Mouse (Mus musculus) stomach, postnatal 0 days (tissue): ENCODE measurements around the gene Igsf8. TPM values are rescaled to one million over a fixed set of nuclear protein-coding genes. Genes with fewer than 3 reads are reported as not detected.

Experiments used
- ATAC-seq: fragments of 200-750 bp; cut with Nextera tagmentation; 2 replicates; pipeline ENCODE4 v1.8.0; 2017; ENCODE audit not compliant: low FRiP score, low TSS enrichment
- DNase-seq: peaks from one replicate; pipeline ENCODE4 v3.0.0-alpha.2; 2016; ENCODE audit warnings: low spot score
- H3K27ac ChIP-seq: fragments of 300-500 bp; sonication (generic); replicated peaks from 2 replicates; pipeline ENCODE4 v1.5.1; 2014; ENCODE audit warnings: mild to moderate bottlenecking, control low read depth
- H3K27me3 ChIP-seq: fragments of 300-500 bp; sonication (generic); 2 replicates; pipeline ENCODE4 v1.6.1; 2014; ENCODE audit warnings: low read length; ENCODE audit not compliant: control insufficient read depth, insufficient read depth
- H3K36me3 ChIP-seq: fragments of 300-500 bp; sonication (generic); 2 replicates; pipeline ENCODE4 v1.6.1; 2014; ENCODE audit warnings: low read length, mixed read lengths; ENCODE audit not compliant: control insufficient read depth, insufficient read depth
- H3K4me1 ChIP-seq: fragments of 300-500 bp; sonication (generic); replicated peaks from 2 replicates; pipeline ENCODE4 v1.6.1; 2014; ENCODE audit warnings: antibody characterized with exemption; ENCODE audit not compliant: control insufficient read depth, insufficient read depth
- H3K4me2 ChIP-seq: fragments of 300-500 bp; sonication (generic); replicated peaks from 2 replicates; pipeline ENCODE4 v1.6.1; 2014; ENCODE audit warnings: low read depth, mild to moderate bottlenecking, control low read depth, moderate library complexity
- H3K4me3 ChIP-seq: fragments of 300-500 bp; sonication (generic); 2 replicates; pipeline ENCODE4 v1.5.1; 2014; ENCODE audit warnings: low read depth, low read length, control low read depth
- H3K9ac ChIP-seq: fragments of 300-500 bp; sonication (generic); 2 replicates; pipeline ENCODE4 v1.6.1; 2014; ENCODE audit warnings: mild to moderate bottlenecking, low read length, control low read depth, mixed read lengths
- H3K9me3 ChIP-seq: fragments of 300-500 bp; sonication (generic); 2 replicates; pipeline ENCODE4 v1.6.1; 2016; ENCODE audit warnings: low read length; ENCODE audit not compliant: control insufficient read depth
- CTCF ChIP-seq: IDR thresholded peaks from 2 replicates; pipeline ENCODE4 v1.5.1; 2016; ENCODE audit warnings: antibody characterized with exemption, low read depth, mild to moderate bottlenecking, moderate library complexity
- EP300 ChIP-seq: optimal IDR thresholded peaks from 2 replicates; pipeline ENCODE3; 2016; ENCODE audit warnings: antibody characterized with exemption
- WGBS: fragments of 180-500 bp; shearing (Covaris S2); extraction: QIAGEN DNeasy Blood & Tissue Kit; methylation state at CpG from one replicate; pipeline ENCODE4 v1.1.7; 2014; 5-methylcytosine and 5-hydroxymethylcytosine counted together
- polyA plus RNA-seq: library from polyadenylated mRNA; unstranded; fragments of >200 nt; fragmentation: Nextera tagmentation; extraction: Ambion mirVana; gene quantifications from 2 replicates; pipeline ENCODE4 v1.2.1, GENCODE M21; 2015

Gene Igsf8
- polyA plus RNA-seq, 1 experiment from 2014 or later: 19.5 TPM

- no peaks in the 10 kb centered on the region for H3K27me3 ChIP-seq
- H3K36me3 ChIP-seq: peaks cover 2% of the 10 kb centered on the region; the same call in 1 of the 2 replicates
- peak overlapping the region; percentile 76 for H3K9ac ChIP-seq
- H3K9me3 ChIP-seq: no peaks in the 10 kb centered on the region
- H3K4me1 ChIP-seq: peaks cover 4% of the 10 kb centered on the region
- no peak for TF ChIP-seq EP300
- TF ChIP-seq CTCF: no peak
- H3K4me2 ChIP-seq: peak overlapping the region; percentile 72
- DNase-seq (peak; percentile 34), ATAC-seq (no peak)
- WGBS: 11% methylated on average over 16 of the region's 16 CpGs
- H3K27ac ChIP-seq: no peak overlapping the region
- H3K4me3 ChIP-seq: peak overlapping the region; percentile 59
Observed at GRCm38 (mm10) chr1:172312768-172313561, 51.5 kb downstream of the Igsf8 start.

- Histone ChIP-seq H3K9me3 (no peaks in the 10 kb centered on the region), H3K36me3 (peaks cover 8% of the 10 kb centered on the region; the same call in 1 of the 2 replicates), H3K4me1 (peaks cover 4% of the 10 kb centered on the region), H3K4me3 (peak overlapping the region; percentile 59; the same call in 1 of the 2 replicates), H3K4me2 (no peak overlapping the region), H3K27me3 (no peaks in the 10 kb centered on the region), H3K27ac (no peak overlapping the region), H3K9ac (no peak overlapping the region)
- 75% methylated on average over 10 of the region's 10 CpGs for whole genome bisulfite sequencing
- ATAC-seq (no peak), DNase-seq (no peak)
- TF ChIP-seq EP300 (no peak), CTCF (no peak)
Observed at GRCm38 (mm10) chr1:172313613-172314411, 52.4 kb downstream of the Igsf8 start.

GRCm38 (mm10) chr1:172314911-172315310 is 53.5 kb downstream of the Igsf8 start:
- Histone ChIP-seq H3K9me3 (no peaks in the 10 kb centered on the region), H3K9ac (no peak overlapping the region), H3K4me3 (no peak overlapping the region), H3K27me3 (no peaks in the 10 kb centered on the region), H3K4me1 (peaks cover 4% of the 10 kb centered on the region), H3K36me3 (peaks cover 8% of the 10 kb centered on the region; the same call in 1 of the 2 replicates), H3K27ac (no peak overlapping the region), H3K4me2 (no peak overlapping the region)
- DNase-seq (no peak), ATAC-seq (no peak)
- WGBS: 83% methylated on average over 3 of the region's 3 CpGs
- no peak for TF ChIP-seq EP300
- no peak for TF ChIP-seq CTCF

- Histone ChIP-seq H3K4me3 (no peak overlapping the region), H3K27ac (no peak overlapping the region), H3K9me3 (no peaks in the 10 kb centered on the region), H3K27me3 (no peaks in the 10 kb centered on the region), H3K9ac (no peak overlapping the region), H3K4me2 (no peak overlapping the region), H3K36me3 (peaks cover 8% of the 10 kb centered on the region; the same call in 1 of the 2 replicates), H3K4me1 (peaks cover 4% of the 10 kb centered on the region)
- WGBS: 74% methylated on average over 18 of the region's 18 CpGs
- no peak for ATAC-seq
- TF ChIP-seq CTCF (no peak), EP300 (no peak)
- no peak for DNase-seq
Observed at GRCm38 (mm10) chr1:172317431-172317830, 56.0 kb downstream of the Igsf8 start.

GRCm38 (mm10) chr1:172317946-172318345 is 56.5 kb downstream of the Igsf8 start:
- DNase-seq: no peak
- WGBS: 79% methylated on average over 15 of the region's 15 CpGs

More at GRCm38 (mm10) chr1:172317946-172318345, 56.5 kb downstream of the Igsf8 start:
- Histone ChIP-seq H3K27me3 (no peaks in the 10 kb centered on the region), H3K4me3 (no peak overlapping the region), H3K9me3 (no peaks in the 10 kb centered on the region), H3K4me1 (peaks cover 2% of the 10 kb centered on the region), H3K36me3 (peaks cover 8% of the 10 kb centered on the region; the same call in 1 of the 2 replicates), H3K4me2 (no peak overlapping the region), H3K9ac (no peak overlapping the region), H3K27ac (no peak overlapping the region)
- TF ChIP-seq EP300 (no peak), CTCF (no peak)
- ATAC-seq: no peak
